Mouse (Mus musculus): ENCODE results near the gene Rcn1. TPM values are rescaled to one million over a fixed set of nuclear protein-coding genes. Genes with fewer than 3 reads are reported as not detected.

Gene Rcn1
- polyA plus RNA-seq, 1 experiment from 2014 or later, result 123 TPM

GRCm38 (mm10) chr2:105389007-105389890, 9.9 kb downstream of the Rcn1 start:
- H3K9me3 ChIP-seq (ENCODE audit: control insufficient read depth, low read length), result no peaks in the 10 kb centered on the region
- DNase-seq (ENCODE audit: low spot score) (no peak), ATAC-seq (ENCODE audit: insufficient read depth, low FRiP score, low TSS enrichment) (no peak)
- H3K4me1 ChIP-seq (ENCODE audit: control insufficient read depth, insufficient read depth, low read length), result no peaks in the 10 kb centered on the region
- peaks cover 10% of the 10 kb centered on the region for H3K36me3 ChIP-seq (ENCODE audit: control insufficient read depth, insufficient read depth, low read length)
- no peak overlapping the region for H3K4me3 ChIP-seq (ENCODE audit: low read depth, low read length)
- 91% methylated on average over 17 of the region's 17 CpGs for WGBS
- no peak overlapping the region for H3K27ac ChIP-seq (ENCODE audit: low read depth, low read length)
- H3K27me3 ChIP-seq (ENCODE audit: control insufficient read depth, insufficient read depth, low read length), result no peaks in the 10 kb centered on the region
- no peak overlapping the region for H3K9ac ChIP-seq (ENCODE audit: low read length)
- H3K4me2 ChIP-seq (ENCODE audit: low read depth), result no peak overlapping the region

- Histone ChIP-seq H3K9ac (ENCODE audit: low read length) (no peak overlapping the region), H3K36me3 (ENCODE audit: control insufficient read depth, insufficient read depth, low read length) (peaks cover 8% of the 10 kb centered on the region), H3K4me1 (ENCODE audit: control insufficient read depth, insufficient read depth, low read length) (no peaks in the 10 kb centered on the region), H3K27me3 (ENCODE audit: control insufficient read depth, insufficient read depth, low read length) (no peaks in the 10 kb centered on the region), H3K27ac (ENCODE audit: low read depth, low read length) (no peak overlapping the region), H3K4me2 (ENCODE audit: low read depth) (no peak overlapping the region), H3K4me3 (ENCODE audit: low read depth, low read length) (no peak overlapping the region), H3K9me3 (ENCODE audit: control insufficient read depth, low read length) (no peaks in the 10 kb centered on the region)
- ATAC-seq (ENCODE audit: insufficient read depth, low FRiP score, low TSS enrichment) (no peak), DNase-seq (ENCODE audit: low spot score) (no peak)
- 82% methylated on average over 4 of the region's 4 CpGs for WGBS
Observed at GRCm38 (mm10) chr2:105386418-105386817, 12.7 kb downstream of the Rcn1 start.

DNA sequence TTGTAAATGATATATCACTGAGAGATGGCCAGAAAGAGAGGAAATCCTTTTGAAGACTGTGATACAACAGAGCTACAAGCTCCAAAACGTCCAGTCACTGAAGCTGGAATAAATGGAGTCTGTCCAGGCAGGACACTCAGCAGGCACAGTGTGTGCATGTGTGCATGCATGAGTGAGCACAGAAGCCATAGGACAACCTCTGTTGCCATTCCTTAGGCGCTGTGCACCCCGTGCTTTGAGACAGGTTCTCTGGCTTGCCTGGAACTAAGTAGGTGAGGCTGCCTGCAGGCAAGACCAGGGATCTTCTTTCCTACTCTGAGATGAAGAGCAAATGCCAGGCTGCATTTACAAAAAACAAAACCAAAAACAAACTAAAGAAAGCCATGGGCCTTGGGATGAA, 14.1 kb downstream of the Rcn1 start:
- Histone ChIP-seq H3K27ac (ENCODE audit: low read depth, low read length) (no peak overlapping the region), H3K9ac (ENCODE audit: low read length) (no peak overlapping the region), H3K4me3 (ENCODE audit: low read depth, low read length) (no peak overlapping the region), H3K36me3 (ENCODE audit: control insufficient read depth, insufficient read depth, low read length) (peaks cover 6% of the 10 kb centered on the region; the same call in 1 of the 2 replicates), H3K4me2 (ENCODE audit: low read depth) (no peak overlapping the region), H3K27me3 (ENCODE audit: control insufficient read depth, insufficient read depth, low read length) (no peaks in the 10 kb centered on the region), H3K9me3 (ENCODE audit: control insufficient read depth, low read length) (no peaks in the 10 kb centered on the region), H3K4me1 (ENCODE audit: control insufficient read depth, insufficient read depth, low read length) (no peaks in the 10 kb centered on the region)
- WGBS, result 85% methylated on average over 3 of the region's 3 CpGs
- no peak for ATAC-seq (ENCODE audit: insufficient read depth, low FRiP score, low TSS enrichment)
- DNase-seq (ENCODE audit: low spot score), result no peak

- Histone ChIP-seq H3K4me2 (ENCODE audit: low read depth) (no peak overlapping the region), H3K36me3 (ENCODE audit: control insufficient read depth, insufficient read depth, low read length) (peaks cover 6% of the 10 kb centered on the region; the same call in 1 of the 2 replicates)
- no peak for ATAC-seq (ENCODE audit: insufficient read depth, low FRiP score, low TSS enrichment)
Observed at GRCm38 (mm10) chr2:105383063-105383462, 16.1 kb downstream of the Rcn1 start.

DNA sequence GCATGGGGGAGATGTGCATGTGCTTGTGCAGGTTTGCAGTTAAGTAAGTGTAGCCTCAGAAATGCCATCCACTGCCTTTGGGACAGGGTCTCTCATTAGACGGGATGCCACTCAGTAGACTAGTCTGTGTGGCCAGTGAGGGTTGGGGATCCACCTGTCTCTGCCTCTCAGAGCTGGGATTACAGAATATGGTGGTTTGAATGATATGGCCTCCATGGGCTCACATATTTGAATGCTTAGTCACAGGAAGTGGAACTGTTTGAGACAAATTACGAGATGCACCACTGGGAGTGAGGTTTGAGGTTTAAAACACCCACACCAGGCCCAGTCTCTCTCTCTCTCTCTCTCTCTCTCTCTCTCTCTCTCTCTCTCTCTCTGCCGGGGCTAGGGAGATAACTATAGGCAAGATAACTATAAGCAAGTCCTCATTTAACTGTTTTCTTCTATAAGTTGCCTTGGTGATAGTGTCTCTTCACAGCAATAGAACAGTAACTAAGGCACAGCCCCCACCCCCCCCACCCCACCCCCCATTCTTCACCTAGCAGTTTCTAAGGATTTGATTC, 18.3 kb downstream of the Rcn1 start:
- H3K4me2 ChIP-seq (ENCODE audit: low read depth), result no peak overlapping the region
- no peak for ATAC-seq (ENCODE audit: insufficient read depth, low FRiP score, low TSS enrichment)
- H3K36me3 ChIP-seq (ENCODE audit: control insufficient read depth, insufficient read depth, low read length), result no peaks in the 10 kb centered on the region
- no peak overlapping the region for H3K4me3 ChIP-seq (ENCODE audit: low read depth, low read length)
- no peaks in the 10 kb centered on the region for H3K4me1 ChIP-seq (ENCODE audit: control insufficient read depth, insufficient read depth, low read length)
- no peak for DNase-seq (ENCODE audit: low spot score)
- H3K27ac ChIP-seq (ENCODE audit: low read depth, low read length), result no peak overlapping the region
- WGBS, result 70% methylated on average over 3 of the region's 3 CpGs
- H3K9ac ChIP-seq (ENCODE audit: low read length), result no peak overlapping the region
- H3K9me3 ChIP-seq (ENCODE audit: control insufficient read depth, low read length), result no peaks in the 10 kb centered on the region
- no peaks in the 10 kb centered on the region for H3K27me3 ChIP-seq (ENCODE audit: control insufficient read depth, insufficient read depth, low read length)

More at GRCm38 (mm10) chr2:105383063-105383462, 16.1 kb downstream of the Rcn1 start:
- Histone ChIP-seq H3K27me3 (ENCODE audit: control insufficient read depth, insufficient read depth, low read length) (no peaks in the 10 kb centered on the region), H3K4me3 (ENCODE audit: low read depth, low read length) (no peak overlapping the region), H3K4me1 (ENCODE audit: control insufficient read depth, insufficient read depth, low read length) (no peaks in the 10 kb centered on the region), H3K9ac (ENCODE audit: low read length) (no peak overlapping the region), H3K9me3 (ENCODE audit: control insufficient read depth, low read length) (no peaks in the 10 kb centered on the region), H3K27ac (ENCODE audit: low read depth, low read length) (no peak overlapping the region)
- DNase-seq (ENCODE audit: low spot score), result no peak
- 90% methylated on average over 8 of the region's 8 CpGs for WGBS

- ATAC-seq (ENCODE audit: insufficient read depth, low FRiP score, low TSS enrichment), result no peak
- no peak overlapping the region for H3K4me2 ChIP-seq (ENCODE audit: low read depth)
- 76% methylated on average over 1 of the region's 1 CpGs for WGBS
Observed at GRCm38 (mm10) chr2:105379682-105380081, 19.4 kb downstream of the Rcn1 start.

GRCm38 (mm10) chr2:105375705-105376104, 23.4 kb downstream of the Rcn1 start:
- Histone ChIP-seq H3K27me3 (ENCODE audit: control insufficient read depth, insufficient read depth, low read length) (no peaks in the 10 kb centered on the region), H3K36me3 (ENCODE audit: control insufficient read depth, insufficient read depth, low read length) (no peaks in the 10 kb centered on the region), H3K4me2 (ENCODE audit: low read depth) (no peak overlapping the region), H3K4me1 (ENCODE audit: control insufficient read depth, insufficient read depth, low read length) (peaks cover 3% of the 10 kb centered on the region), H3K9ac (ENCODE audit: low read length) (no peak overlapping the region), H3K27ac (ENCODE audit: low read depth, low read length) (no peak overlapping the region), H3K9me3 (ENCODE audit: control insufficient read depth, low read length) (no peaks in the 10 kb centered on the region), H3K4me3 (ENCODE audit: low read depth, low read length) (no peak overlapping the region)
- DNase-seq (ENCODE audit: low spot score) (no peak), ATAC-seq (ENCODE audit: insufficient read depth, low FRiP score, low TSS enrichment) (no peak)
- WGBS, result 86% methylated on average over 4 of the region's 4 CpGs

More at GRCm38 (mm10) chr2:105379682-105380081, 19.4 kb downstream of the Rcn1 start:
- no peaks in the 10 kb centered on the region for H3K9me3 ChIP-seq (ENCODE audit: control insufficient read depth, low read length)
- no peak overlapping the region for H3K27ac ChIP-seq (ENCODE audit: low read depth, low read length)
- no peaks in the 10 kb centered on the region for H3K27me3 ChIP-seq (ENCODE audit: control insufficient read depth, insufficient read depth, low read length)
- DNase-seq (ENCODE audit: low spot score), result no peak
- H3K36me3 ChIP-seq (ENCODE audit: control insufficient read depth, insufficient read depth, low read length), result no peaks in the 10 kb centered on the region
- H3K9ac ChIP-seq (ENCODE audit: low read length), result no peak overlapping the region
- no peaks in the 10 kb centered on the region for H3K4me1 ChIP-seq (ENCODE audit: control insufficient read depth, insufficient read depth, low read length)
- H3K4me3 ChIP-seq (ENCODE audit: low read depth, low read length), result no peak overlapping the region

- 86% methylated on average over 7 of the region's 7 CpGs for WGBS
- Histone ChIP-seq H3K4me3 (ENCODE audit: low read depth, low read length) (no peak overlapping the region), H3K36me3 (ENCODE audit: control insufficient read depth, insufficient read depth, low read length) (no peaks in the 10 kb centered on the region), H3K27me3 (ENCODE audit: control insufficient read depth, insufficient read depth, low read length) (no peaks in the 10 kb centered on the region), H3K9me3 (ENCODE audit: control insufficient read depth, low read length) (no peaks in the 10 kb centered on the region), H3K4me2 (ENCODE audit: low read depth) (no peak overlapping the region), H3K9ac (ENCODE audit: low read length) (no peak overlapping the region), H3K4me1 (ENCODE audit: control insufficient read depth, insufficient read depth, low read length) (peaks cover 7% of the 10 kb centered on the region), H3K27ac (ENCODE audit: low read depth, low read length) (no peak overlapping the region)
- ATAC-seq (ENCODE audit: insufficient read depth, low FRiP score, low TSS enrichment) (no peak), DNase-seq (ENCODE audit: low spot score) (no peak)
Observed at GRCm38 (mm10) chr2:105375261-105375660, 23.9 kb downstream of the Rcn1 start.

DNA sequence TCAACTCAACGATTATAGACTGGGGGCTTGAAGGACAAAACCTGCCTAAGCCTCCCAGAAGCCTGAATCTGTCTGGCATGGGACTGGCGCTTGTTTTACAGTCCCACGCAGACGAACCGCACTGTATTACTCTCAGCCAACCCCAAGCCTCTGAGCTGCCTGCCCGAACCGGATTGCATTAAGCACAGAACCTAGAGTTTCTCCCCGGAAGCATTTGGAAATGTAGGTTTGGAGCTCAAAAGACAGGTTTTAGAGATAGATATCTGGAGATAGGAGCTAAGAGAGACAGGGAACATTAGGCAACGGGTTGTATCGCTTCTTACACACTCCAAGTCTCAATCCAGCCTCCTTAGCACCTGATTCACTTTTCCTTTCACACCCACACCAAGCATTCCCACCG, 25.5 kb downstream of the Rcn1 start:
- Histone ChIP-seq H3K4me3 (ENCODE audit: low read depth, low read length) (no peak overlapping the region), H3K4me1 (ENCODE audit: control insufficient read depth, insufficient read depth, low read length) (peaks cover 8% of the 10 kb centered on the region), H3K27ac (ENCODE audit: low read depth, low read length) (no peak overlapping the region), H3K36me3 (ENCODE audit: control insufficient read depth, insufficient read depth, low read length) (no peaks in the 10 kb centered on the region), H3K9ac (ENCODE audit: low read length) (no peak overlapping the region), H3K27me3 (ENCODE audit: control insufficient read depth, insufficient read depth, low read length) (no peaks in the 10 kb centered on the region), H3K4me2 (ENCODE audit: low read depth) (no peak overlapping the region), H3K9me3 (ENCODE audit: control insufficient read depth, low read length) (no peaks in the 10 kb centered on the region)
- ATAC-seq (ENCODE audit: insufficient read depth, low FRiP score, low TSS enrichment) (no peak), DNase-seq (ENCODE audit: low spot score) (no peak)
- WGBS, result 92% methylated on average over 11 of the region's 11 CpGs
